Mouse (Mus musculus) natural killer cell, adult 2 months (primary cell): Measurements from ENCODE around the gene Cend1.
A peak's percentile ranks its signal among the peaks of the same experiment; 100 is the strongest.

ENCODE experiments used
- DNase-seq, 2 experiments: peaks; one replicate each; pipeline ENCODE4 v3.0.0; 2022; ENCODE audit warnings: low spot score in 2 of 2

Gene Cend1

GRCm38 (mm10) chr7:141429310-141429709 lies at the start of gene Cend1:
Gene Cend1 (minus strand): TSS chr7:141429491.
- DNase-seq: no peak

- no peak for DNase-seq
Observed at GRCm38 (mm10) chr7:141478270-141478748, 49.0 kb upstream of the Cend1 start.

DNA sequence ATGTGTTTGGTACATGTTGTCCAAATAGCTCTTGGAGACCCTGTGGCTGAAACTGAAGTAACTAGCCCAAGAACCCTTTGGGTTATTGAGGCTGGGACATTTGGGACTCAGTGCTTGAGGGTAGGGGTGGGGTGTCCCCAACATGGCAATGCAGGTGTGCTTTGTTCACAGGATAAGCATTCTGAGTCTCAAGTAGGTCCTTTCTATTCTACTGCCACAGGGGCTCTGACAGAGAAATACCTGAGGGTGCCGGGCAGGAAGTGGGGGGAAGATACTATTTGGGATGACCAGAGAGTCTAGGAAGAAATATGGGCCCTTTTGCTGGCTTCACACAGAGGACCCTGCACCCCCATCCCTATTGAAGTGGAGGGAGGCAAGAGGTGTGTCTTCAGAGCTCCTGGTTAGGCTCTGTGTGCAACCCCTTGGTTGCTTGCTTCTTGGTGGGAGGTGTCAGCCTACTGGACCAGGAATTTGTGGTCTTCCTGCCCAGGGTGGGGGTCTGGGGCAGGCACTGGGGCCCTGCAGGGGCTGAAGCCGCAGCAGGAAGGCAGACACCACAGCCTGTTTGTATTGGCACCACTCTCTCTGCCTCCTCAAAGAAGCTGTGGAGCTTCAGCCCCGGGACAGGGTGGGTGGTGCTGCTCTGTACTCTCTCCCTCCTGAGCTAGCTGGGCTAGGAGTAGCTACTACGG lies 48.4 kb upstream of the Cend1 start:
- DNase-seq: no peak

- DNase-seq: no peak
Observed at GRCm38 (mm10) chr7:141476981-141477370, 47.7 kb upstream of the Cend1 start.

GRCm38 (mm10) chr7:141476226-141476980 lies 47.1 kb upstream of the Cend1 start:
- peak; percentile 45 to 53 for DNase-seq

- no peak for DNase-seq
Observed at GRCm38 (mm10) chr7:141475805-141476158, 46.5 kb upstream of the Cend1 start.

GRCm38 (mm10) chr7:141475011-141475804 lies 45.9 kb upstream of the Cend1 start, which contains the start of the genes Polr2l and Tspan4:
Gene Polr2l (minus strand): TSS chr7:141475132.
Gene Tspan4 (plus strand): TSS chr7:141475240.
- DNase-seq: peak; percentile 82 to 86

- no peak for DNase-seq
Observed at GRCm38 (mm10) chr7:141474160-141474559, 44.9 kb upstream of the Cend1 start.

DNA sequence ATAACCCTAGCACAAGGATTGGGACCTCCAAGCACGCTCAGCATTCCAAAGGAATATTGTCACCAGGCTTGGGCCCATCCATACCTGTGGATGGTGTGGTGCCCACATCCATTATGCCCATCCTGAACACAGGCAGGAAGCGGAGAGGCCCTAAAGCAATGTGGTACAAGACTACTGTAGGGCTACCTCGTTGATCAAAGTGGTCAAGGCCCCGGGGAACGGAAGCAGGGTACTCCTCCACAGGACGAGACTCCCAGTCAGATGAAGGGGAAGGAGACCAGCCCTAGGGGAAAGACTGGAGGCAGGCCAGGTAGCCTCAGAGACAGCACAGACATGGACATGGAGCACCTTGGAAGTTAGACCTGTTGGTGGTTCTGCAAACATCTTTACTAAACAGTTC lies 43.5 kb upstream of the Cend1 start:
- no peak for DNase-seq

DNA sequence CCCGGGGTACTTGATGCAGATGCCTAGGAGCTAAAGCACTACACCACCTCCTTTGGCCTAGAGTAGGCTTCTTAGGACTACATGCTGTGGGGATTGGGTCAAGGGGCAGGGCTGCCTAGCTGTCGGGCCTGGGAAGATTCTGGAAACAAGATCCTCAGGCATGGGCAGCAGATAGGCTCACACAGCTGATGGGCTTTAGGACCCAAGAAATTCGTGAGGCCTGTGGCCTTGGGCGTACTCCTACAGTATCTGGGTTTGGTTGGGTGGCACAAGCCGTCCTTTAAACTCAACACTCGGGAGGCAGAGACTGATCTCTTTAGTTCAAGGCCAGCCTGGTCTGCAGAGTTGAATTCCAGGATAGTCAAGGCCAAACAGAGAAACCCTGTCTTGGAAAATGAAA lies 42.9 kb upstream of the Cend1 start:
- no peak for DNase-seq

DNA sequence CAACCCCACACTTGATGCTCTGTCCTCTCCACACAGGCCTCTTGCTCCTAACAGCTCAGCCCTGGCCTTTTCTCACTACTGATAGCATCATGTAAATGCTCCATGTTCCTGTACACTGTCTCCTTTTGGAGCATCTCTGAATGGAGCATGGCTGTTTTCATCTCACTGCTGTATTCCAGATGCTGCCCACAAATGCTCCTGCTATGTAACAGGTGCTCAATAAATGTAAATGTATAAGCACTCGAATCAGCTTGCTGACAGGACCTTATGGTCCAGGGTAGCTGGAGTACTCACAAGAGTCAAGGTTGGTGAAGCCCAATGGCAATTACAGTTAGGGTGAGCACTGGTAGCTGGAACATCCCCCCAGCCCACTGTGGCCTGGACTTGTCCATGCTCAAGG lies 41.9 kb upstream of the Cend1 start:
- DNase-seq: no peak

DNA sequence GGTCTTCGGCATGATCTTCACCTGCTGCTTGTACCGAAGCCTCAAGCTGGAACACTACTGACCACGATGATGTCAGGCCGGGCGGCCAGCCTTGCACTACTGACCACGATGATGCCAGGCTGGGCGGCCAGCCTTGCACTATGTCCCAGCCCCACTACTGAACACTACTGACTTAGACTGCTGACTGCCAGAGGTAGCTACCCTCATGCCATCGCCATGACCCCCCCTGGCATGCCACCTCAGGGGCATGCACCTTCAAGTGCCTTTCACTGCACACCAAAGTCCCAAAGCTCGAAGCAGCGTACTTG lies 41.3 kb upstream of the Cend1 start:
- DNase-seq: no peak

DNA sequence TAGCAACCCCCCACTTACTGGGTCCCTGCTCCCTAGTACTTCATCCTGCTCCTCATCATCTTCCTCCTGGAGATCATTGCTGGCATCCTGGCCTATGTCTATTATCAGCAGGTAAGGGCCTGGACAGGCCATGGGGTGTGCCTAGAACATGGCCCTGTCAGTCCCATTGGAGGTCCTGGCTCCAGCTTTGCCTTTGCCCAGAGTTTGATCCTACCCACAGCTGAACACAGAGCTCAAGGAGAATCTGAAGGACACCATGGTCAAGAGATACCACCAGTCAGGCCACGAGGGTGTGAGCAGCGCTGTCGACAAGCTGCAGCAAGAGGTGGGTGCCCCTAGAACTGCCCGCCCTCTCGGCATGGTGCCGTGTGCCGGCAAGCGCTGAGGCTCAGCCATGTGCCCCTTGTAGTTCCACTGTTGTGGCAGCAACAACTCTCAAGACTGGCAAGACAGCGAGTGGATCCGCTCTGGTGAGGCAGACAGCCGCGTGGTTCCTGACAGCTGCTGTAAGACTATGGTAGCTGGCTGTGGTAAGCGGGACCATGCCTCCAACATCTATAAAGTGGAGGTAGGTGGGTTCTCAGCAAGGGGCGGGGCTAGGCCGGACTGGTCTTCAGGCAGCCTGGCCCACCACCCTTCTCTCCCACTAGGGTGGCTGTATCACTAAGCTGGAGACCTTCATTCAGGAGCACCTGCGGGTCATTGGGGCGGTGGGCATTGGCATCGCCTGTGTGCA lies 40.8 kb upstream of the Cend1 start:
- DNase-seq: no peak

- no peak for DNase-seq
Observed at GRCm38 (mm10) chr7:141469352-141469751, 40.1 kb upstream of the Cend1 start.

DNA sequence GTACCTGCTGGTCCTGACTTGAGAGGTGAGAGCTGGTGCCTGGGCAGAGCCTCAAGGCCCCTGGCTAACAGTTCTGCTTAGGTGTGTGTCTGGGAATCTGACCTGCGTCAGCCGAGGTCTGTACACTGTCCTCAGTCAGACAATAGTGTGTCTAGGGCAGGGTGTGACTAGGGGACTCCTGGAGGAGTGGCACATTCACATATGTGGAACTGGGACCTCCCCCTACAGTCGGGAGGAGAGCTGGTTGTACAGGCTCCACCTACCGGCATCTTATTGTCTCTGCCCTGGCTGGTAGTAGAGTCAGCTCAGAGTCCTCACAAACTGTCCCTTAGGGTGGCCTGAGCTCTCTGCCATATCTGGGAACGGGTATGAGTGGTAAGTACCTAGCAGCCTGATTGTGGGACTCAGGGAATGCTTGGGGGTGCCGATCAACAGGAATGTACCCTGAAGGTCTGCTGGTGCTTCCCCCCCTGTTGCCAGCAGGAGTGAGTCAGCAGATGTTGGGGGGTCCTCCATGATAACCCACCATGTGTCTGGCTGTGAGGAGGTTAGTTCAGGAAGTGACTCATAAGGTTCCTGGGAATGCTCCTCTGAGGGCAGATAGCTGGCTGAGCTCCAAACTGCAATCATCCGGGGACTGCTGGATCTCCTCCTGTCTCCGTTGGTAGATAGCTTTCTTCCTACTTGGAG lies 39.4 kb upstream of the Cend1 start:
- DNase-seq: peak; percentile 45 to 59

- no peak for DNase-seq
Observed at GRCm38 (mm10) chr7:141468164-141468521, 38.9 kb upstream of the Cend1 start.

DNA sequence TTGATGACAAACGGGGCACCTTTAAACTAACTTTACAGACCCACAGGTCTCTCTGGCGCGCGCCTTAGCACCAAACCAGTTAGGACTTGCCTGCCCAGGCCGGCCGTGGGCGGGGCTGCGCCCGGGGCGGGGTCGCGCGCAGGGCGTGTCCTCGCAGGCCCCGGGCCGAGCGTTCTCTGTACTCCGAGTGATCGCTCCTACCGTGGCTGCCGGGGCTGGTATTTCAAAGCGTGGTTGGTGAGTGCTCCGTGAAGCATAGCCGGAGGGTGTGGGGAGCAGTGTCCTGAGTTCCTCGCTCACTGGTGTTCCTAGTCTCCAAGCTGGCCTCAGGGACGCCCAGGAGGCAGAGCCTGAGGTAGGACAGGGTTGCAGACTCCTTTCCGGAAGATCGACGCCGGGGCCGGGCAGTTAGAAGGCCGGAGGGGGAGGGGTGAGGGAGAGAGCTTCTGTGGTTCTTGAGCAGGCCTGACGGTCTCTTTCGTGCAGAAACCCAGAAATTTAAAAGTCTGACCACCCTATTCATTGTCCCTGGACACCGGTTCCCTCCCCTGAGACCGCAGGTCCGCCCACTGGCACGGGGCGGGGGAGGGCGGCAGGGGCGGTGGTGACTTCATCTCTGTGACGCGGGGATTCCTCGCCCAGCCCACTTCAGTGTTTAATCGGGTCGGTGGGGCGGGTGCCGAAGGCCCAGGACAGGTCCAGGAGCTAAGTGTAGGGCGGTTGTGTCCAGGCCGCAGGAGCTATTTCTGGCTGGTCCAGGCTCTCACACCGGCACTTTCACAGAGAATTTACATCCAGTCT lies 38.1 kb upstream of the Cend1 start, which contains the start of gene Cd151:
Gene Cd151, plus strand, starts transcription at position 163 of the 801 bp plus-strand sequence.
- DNase-seq: peak; percentile 74 to 75

DNA sequence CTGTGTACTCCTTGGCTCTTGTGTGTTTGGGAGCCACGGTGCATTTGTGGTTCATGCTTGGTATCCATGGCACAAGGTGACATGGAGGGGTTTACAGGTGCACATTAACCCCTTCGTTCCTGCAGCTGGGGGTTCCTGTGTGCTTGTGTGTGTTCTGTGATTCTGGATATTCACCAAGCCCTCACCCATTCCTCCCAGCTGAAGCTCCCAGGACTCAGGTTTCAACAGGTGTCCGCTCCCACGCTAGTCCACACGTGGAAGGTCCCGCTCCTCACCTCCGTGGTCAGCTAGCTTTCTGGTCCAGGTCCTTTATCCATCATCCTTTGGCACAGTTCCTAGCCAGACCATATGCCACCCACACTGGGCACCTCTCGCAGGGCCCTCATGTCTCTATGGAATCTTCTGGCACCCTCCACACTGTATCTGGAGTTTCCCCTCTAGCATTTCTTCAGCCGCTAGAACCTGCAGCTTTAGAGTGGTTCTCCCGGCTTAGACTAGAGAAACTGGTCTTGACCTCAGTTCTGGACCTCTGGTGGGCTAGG lies 37.4 kb upstream of the Cend1 start:
- DNase-seq: no peak

DNA sequence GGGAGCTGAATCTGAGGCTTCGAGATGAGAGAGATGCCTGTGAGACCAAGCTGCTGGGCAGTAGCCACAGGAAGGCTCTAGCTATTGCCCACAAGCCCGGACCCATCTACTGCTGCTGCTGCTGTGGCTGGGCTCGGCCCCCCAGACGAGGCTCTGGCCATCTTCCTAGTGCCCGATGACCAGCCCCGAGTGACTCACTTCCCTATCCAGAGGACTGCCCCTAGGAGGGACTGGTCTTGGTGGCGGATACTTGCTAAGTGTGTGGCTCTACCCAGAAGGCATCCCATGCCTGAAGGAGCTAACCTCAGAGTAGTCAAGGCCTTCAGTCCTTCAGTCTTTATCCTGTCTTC lies 36.7 kb upstream of the Cend1 start:
- DNase-seq: no peak

DNA sequence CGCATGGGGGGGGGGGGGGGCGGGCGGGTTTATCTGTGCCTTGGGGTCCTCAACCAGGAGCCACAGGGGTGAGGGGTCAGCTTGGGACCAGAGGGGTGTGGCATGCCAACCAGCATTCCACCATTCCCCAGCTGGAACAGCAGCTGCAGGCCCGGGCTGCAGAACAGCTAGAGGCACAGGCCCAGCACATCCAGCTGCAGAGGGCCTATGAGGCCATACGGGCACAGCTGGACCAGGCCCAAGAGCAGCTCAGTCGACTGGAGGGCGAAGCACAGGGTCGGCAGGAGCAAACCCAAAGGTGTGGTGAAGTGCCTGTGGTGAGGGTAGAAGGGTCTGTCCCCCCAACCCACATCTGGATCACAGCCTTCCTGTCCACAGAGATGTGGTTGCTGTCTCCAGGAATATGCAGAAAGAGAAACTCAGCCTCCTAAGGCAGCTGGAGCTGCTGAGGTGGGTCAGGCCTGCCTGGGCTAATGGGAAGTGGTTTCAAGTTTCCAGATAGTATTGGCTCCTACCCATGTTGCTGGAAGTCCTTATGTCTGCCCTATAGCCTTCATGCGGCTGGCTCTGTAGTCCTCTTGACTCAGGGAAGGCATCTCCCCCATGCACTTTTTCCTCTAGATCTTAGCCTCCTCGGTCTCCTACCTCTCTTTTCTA lies 36.2 kb upstream of the Cend1 start:
- DNase-seq: no peak
